Mouse (Mus musculus): ENCODE data around the gene Trim40. TPM values are rescaled to one million over a fixed set of nuclear protein-coding genes. Genes with fewer than 3 reads are reported as not detected.

The Trim40 gene
- polyA plus RNA-seq, 1 experiment from 2014 or later, result 0.11 TPM

- WGBS, result 81% methylated on average over 4 of the region's 4 CpGs
- Histone ChIP-seq H3K4me3 (ENCODE audit: low read depth, low read length) (no peak overlapping the region), H3K4me1 (replicated peaks; ENCODE audit: control insufficient read depth, insufficient read depth, low read length) (no peaks in the 10 kb centered on the region)
Observed at GRCm38 (mm10) chr17:36922715-36923114, 32.8 kb upstream of the Trim40 start.

DNA sequence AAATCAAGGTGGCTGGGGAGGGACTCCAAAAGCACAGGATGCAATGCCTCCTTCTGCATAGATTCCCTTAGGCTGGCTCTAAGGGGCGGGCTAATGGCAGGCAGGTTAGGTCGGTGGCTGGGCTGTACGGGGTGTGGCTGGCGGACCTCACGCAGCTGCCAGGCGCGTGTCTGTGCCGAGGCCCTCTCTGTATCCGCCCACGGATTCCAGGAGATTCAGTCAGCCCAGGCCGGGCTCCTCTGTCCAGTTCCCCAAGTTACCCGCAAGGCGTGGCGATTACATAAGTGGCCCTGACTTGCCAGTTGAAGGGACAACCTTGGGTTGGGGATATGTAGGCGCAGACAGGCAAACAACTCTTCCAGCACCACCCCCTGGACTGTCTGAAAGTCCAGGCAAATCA, 30.3 kb upstream of the Trim40 start:
- H3K27ac ChIP-seq (ENCODE audit: low read depth), result no peak overlapping the region
- no peak overlapping the region for H3K9ac ChIP-seq (ENCODE audit: low read length)
- no peaks in the 10 kb centered on the region for H3K36me3 ChIP-seq (ENCODE audit: control insufficient read depth, insufficient read depth, low read length)
- ATAC-seq (replicated peaks; ENCODE audit: low FRiP score, low TSS enrichment, low read depth) (peak; percentile 75), DNase-seq (ENCODE audit: low spot score) (no peak)
- no peaks in the 10 kb centered on the region for H3K4me1 ChIP-seq (replicated peaks; ENCODE audit: control insufficient read depth, insufficient read depth, low read length)
- WGBS, result 43% methylated on average over 15 of the region's 15 CpGs
- no peak overlapping the region for H3K4me3 ChIP-seq (ENCODE audit: low read depth, low read length)
- H3K9me3 ChIP-seq (ENCODE audit: control insufficient read depth, low read length), result no peaks in the 10 kb centered on the region
- no peaks in the 10 kb centered on the region for H3K27me3 ChIP-seq (replicated peaks; ENCODE audit: control insufficient read depth, insufficient read depth, low read length)
- no peak overlapping the region for H3K4me2 ChIP-seq (ENCODE audit: low read length)

More at GRCm38 (mm10) chr17:36922715-36923114, 32.8 kb upstream of the Trim40 start:
- no peak overlapping the region for H3K9ac ChIP-seq (ENCODE audit: low read length)
- ATAC-seq (replicated peaks; ENCODE audit: low FRiP score, low TSS enrichment, low read depth) (no peak), DNase-seq (ENCODE audit: low spot score) (no peak)
- H3K36me3 ChIP-seq (ENCODE audit: control insufficient read depth, insufficient read depth, low read length), result no peaks in the 10 kb centered on the region
- H3K27ac ChIP-seq (ENCODE audit: low read depth), result no peak overlapping the region
- H3K9me3 ChIP-seq (ENCODE audit: control insufficient read depth, low read length), result no peaks in the 10 kb centered on the region
- H3K27me3 ChIP-seq (replicated peaks; ENCODE audit: control insufficient read depth, insufficient read depth, low read length), result no peaks in the 10 kb centered on the region
- no peak overlapping the region for H3K4me2 ChIP-seq (ENCODE audit: low read length)

DNA sequence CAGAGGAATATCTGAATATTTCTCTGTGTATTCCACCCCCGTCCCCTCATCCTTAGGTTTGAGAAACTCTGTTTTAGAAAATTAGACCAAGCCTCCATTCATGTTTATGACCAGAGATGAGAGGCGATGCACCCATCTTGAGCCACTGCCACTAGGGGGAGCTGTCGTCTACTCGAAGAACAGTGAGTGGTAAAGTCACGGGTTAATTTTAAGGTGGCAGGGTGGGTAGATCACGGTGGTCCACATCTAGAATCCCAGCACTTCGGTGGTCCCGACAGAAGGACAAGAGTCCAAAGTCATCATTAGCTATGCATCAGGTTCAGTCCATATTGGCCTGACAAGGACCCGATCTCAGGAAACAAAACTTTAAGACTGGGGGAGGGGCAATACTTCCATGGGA, 25.2 kb upstream of the Trim40 start:
- 12% methylated on average over 9 of the region's 9 CpGs for WGBS
- Histone ChIP-seq H3K4me2 (ENCODE audit: low read length) (no peak overlapping the region), H3K27me3 (replicated peaks; ENCODE audit: control insufficient read depth, insufficient read depth, low read length) (no peaks in the 10 kb centered on the region), H3K9ac (ENCODE audit: low read length) (no peak overlapping the region), H3K4me1 (replicated peaks; ENCODE audit: control insufficient read depth, insufficient read depth, low read length) (no peaks in the 10 kb centered on the region), H3K36me3 (ENCODE audit: control insufficient read depth, insufficient read depth, low read length) (no peaks in the 10 kb centered on the region), H3K27ac (ENCODE audit: low read depth) (no peak overlapping the region), H3K9me3 (ENCODE audit: control insufficient read depth, low read length) (no peaks in the 10 kb centered on the region), H3K4me3 (ENCODE audit: low read depth, low read length) (no peak overlapping the region)
- ATAC-seq (replicated peaks; ENCODE audit: low FRiP score, low TSS enrichment, low read depth), result no peak
- peak; percentile 75 for DNase-seq (ENCODE audit: low spot score)

DNA sequence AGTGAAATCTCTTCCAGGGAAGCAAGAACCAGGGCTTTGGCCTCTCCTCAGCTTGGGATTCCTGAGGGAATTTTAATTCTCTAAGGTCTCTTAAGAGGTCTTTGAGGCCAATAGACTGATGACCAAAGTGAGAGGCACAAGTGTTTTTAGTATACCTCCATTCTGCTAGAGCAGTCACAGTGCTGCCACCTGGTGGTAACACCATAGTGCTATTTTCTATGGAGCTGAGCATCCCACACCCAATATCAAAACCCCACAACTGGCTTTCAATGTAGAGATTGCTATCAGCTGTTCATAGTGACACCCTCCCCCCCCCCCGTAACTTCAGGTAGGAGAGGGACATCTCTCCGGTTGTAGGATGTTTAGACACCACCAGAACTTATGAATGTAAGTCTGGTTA, 24.2 kb upstream of the Trim40 start:
- no peak overlapping the region for H3K9ac ChIP-seq (ENCODE audit: low read length)
- 14% methylated on average over 2 of the region's 2 CpGs for WGBS
- H3K27me3 ChIP-seq (replicated peaks; ENCODE audit: control insufficient read depth, insufficient read depth, low read length), result no peaks in the 10 kb centered on the region
- H3K27ac ChIP-seq (ENCODE audit: low read depth), result no peak overlapping the region
- ATAC-seq (replicated peaks; ENCODE audit: low FRiP score, low TSS enrichment, low read depth), result 0 out of 2 replicates have a peak, but pooled peaks have one; percentile 52
- peak; percentile 85 for DNase-seq (ENCODE audit: low spot score)
- H3K4me2 ChIP-seq (ENCODE audit: low read length), result no peak overlapping the region
- H3K4me3 ChIP-seq (ENCODE audit: low read depth, low read length), result no peak overlapping the region
- H3K4me1 ChIP-seq (replicated peaks; ENCODE audit: control insufficient read depth, insufficient read depth, low read length), result no peaks in the 10 kb centered on the region
- no peaks in the 10 kb centered on the region for H3K9me3 ChIP-seq (ENCODE audit: control insufficient read depth, low read length)
- H3K36me3 ChIP-seq (ENCODE audit: control insufficient read depth, insufficient read depth, low read length), result no peaks in the 10 kb centered on the region

GRCm38 (mm10) chr17:36912031-36912430, 22.1 kb upstream of the Trim40 start:
- no peaks in the 10 kb centered on the region for H3K27me3 ChIP-seq (replicated peaks; ENCODE audit: control insufficient read depth, insufficient read depth, low read length)
- H3K9ac ChIP-seq (ENCODE audit: low read length), result no peak overlapping the region
- ATAC-seq (replicated peaks; ENCODE audit: low FRiP score, low TSS enrichment, low read depth), result no peak
- no peak for DNase-seq (ENCODE audit: low spot score)
- no peak overlapping the region for H3K4me2 ChIP-seq (ENCODE audit: low read length)
- no peak overlapping the region for H3K4me3 ChIP-seq (ENCODE audit: low read depth, low read length)
- 70% methylated on average over 2 of the region's 2 CpGs for WGBS
- no peak overlapping the region for H3K27ac ChIP-seq (ENCODE audit: low read depth)
- no peaks in the 10 kb centered on the region for H3K9me3 ChIP-seq (ENCODE audit: control insufficient read depth, low read length)
- H3K36me3 ChIP-seq (ENCODE audit: control insufficient read depth, insufficient read depth, low read length), result no peaks in the 10 kb centered on the region
- H3K4me1 ChIP-seq (replicated peaks; ENCODE audit: control insufficient read depth, insufficient read depth, low read length), result no peaks in the 10 kb centered on the region

DNA sequence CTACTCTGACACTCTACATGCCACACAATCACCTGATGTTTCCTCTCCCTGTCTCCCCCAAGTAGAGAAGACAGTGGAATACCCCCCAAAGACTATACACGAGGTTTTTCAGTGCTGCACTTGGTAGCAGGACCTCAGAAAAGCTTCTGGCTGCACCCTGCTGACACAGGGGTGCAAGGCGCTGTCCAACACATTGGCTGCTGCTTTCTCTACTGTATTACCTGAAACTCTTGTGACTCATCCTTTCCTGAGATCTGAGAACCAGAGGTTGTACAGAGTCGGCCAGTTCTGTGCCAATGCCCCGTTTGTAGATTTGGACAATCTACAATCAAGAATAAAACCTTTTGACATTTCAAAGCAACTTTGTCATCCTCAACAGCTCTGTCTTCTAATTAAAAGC, 19.9 kb upstream of the Trim40 start:
- no peaks in the 10 kb centered on the region for H3K4me1 ChIP-seq (replicated peaks; ENCODE audit: control insufficient read depth, insufficient read depth, low read length)
- DNase-seq (ENCODE audit: low spot score), result no peak
- H3K27ac ChIP-seq (ENCODE audit: low read depth), result no peak overlapping the region
- no peak overlapping the region for H3K4me2 ChIP-seq (ENCODE audit: low read length)
- H3K36me3 ChIP-seq (ENCODE audit: control insufficient read depth, insufficient read depth, low read length), result no peaks in the 10 kb centered on the region
- no peaks in the 10 kb centered on the region for H3K27me3 ChIP-seq (replicated peaks; ENCODE audit: control insufficient read depth, insufficient read depth, low read length)
- WGBS, result 53% methylated on average over 4 of the region's 4 CpGs
- H3K4me3 ChIP-seq (ENCODE audit: low read depth, low read length), result no peak overlapping the region
- H3K9me3 ChIP-seq (ENCODE audit: control insufficient read depth, low read length), result no peaks in the 10 kb centered on the region
- no peak overlapping the region for H3K9ac ChIP-seq (ENCODE audit: low read length)
- no peak for ATAC-seq (replicated peaks; ENCODE audit: low FRiP score, low TSS enrichment, low read depth)

GRCm38 (mm10) chr17:36908235-36908634, 18.3 kb upstream of the Trim40 start:
- Histone ChIP-seq H3K4me3 (ENCODE audit: low read depth, low read length) (no peak overlapping the region), H3K4me1 (replicated peaks; ENCODE audit: control insufficient read depth, insufficient read depth, low read length) (no peaks in the 10 kb centered on the region), H3K27me3 (replicated peaks; ENCODE audit: control insufficient read depth, insufficient read depth, low read length) (no peaks in the 10 kb centered on the region), H3K27ac (ENCODE audit: low read depth) (no peak overlapping the region), H3K4me2 (ENCODE audit: low read length) (no peak overlapping the region), H3K9me3 (ENCODE audit: control insufficient read depth, low read length) (no peaks in the 10 kb centered on the region), H3K36me3 (ENCODE audit: control insufficient read depth, insufficient read depth, low read length) (no peaks in the 10 kb centered on the region), H3K9ac (ENCODE audit: low read length) (no peak overlapping the region)
- DNase-seq (ENCODE audit: low spot score) (no peak), ATAC-seq (replicated peaks; ENCODE audit: low FRiP score, low TSS enrichment, low read depth) (peak; percentile 47; the same call in 1 of the 2 replicates)
- WGBS, result 50% methylated on average over 1 of the region's 1 CpGs

DNA sequence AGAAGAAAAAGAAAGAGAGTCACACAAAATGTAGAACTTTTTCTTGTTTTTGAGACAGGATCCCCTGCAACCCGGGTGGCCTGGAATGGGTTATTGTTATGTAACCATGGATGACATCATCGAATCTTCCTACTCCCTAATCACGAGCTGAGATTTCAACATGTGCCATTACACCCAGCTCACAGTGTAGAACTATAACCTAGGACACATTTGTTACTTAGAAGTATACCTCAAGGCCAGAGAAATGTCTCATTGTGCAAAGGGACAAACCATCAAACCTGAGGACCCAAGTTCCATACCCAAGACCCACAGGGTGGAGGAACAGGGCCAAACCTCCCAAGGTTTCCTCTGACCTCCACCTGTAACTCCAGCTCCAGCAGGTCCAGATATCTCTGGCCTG, 13.7 kb upstream of the Trim40 start:
- no peak overlapping the region for H3K4me3 ChIP-seq (ENCODE audit: low read depth, low read length)
- DNase-seq (ENCODE audit: low spot score), result no peak

DNA sequence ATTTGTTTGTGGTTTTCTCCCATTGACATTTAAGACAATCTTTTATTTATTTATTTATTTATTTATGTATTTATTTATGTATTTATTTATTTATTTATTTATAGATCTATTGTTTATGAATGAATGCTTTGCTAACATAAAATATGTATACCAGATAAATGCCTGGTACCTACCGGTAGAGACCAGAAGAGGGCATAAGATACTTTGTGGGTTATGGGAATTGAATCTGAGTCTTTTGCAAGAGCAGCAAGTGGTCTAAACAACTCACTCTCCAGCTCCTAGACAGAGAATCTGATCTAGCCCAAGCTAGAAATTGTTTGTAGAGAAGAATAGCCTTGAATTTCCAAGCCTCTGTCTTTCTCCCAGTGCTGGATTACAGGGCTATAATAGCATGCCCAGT, 10.8 kb upstream of the Trim40 start:
- ATAC-seq (replicated peaks; ENCODE audit: low FRiP score, low TSS enrichment, low read depth) (no peak), DNase-seq (ENCODE audit: low spot score) (no peak)
- no peak overlapping the region for H3K27ac ChIP-seq (ENCODE audit: low read depth)
- H3K9me3 ChIP-seq (ENCODE audit: control insufficient read depth, low read length), result no peaks in the 10 kb centered on the region
- no peak overlapping the region for H3K4me3 ChIP-seq (ENCODE audit: low read depth, low read length)
- H3K27me3 ChIP-seq (replicated peaks; ENCODE audit: control insufficient read depth, insufficient read depth, low read length), result no peaks in the 10 kb centered on the region
- no peaks in the 10 kb centered on the region for H3K4me1 ChIP-seq (replicated peaks; ENCODE audit: control insufficient read depth, insufficient read depth, low read length)
- H3K9ac ChIP-seq (ENCODE audit: low read length), result no peak overlapping the region
- no peaks in the 10 kb centered on the region for H3K36me3 ChIP-seq (ENCODE audit: control insufficient read depth, insufficient read depth, low read length)
- H3K4me2 ChIP-seq (ENCODE audit: low read length), result no peak overlapping the region
- WGBS, result 28% methylated on average over 1 of the region's 1 CpGs

More for the DNA sequence above, 13.7 kb upstream of the Trim40 start:
- Histone ChIP-seq H3K9ac (ENCODE audit: low read length) (no peak overlapping the region), H3K27me3 (replicated peaks; ENCODE audit: control insufficient read depth, insufficient read depth, low read length) (no peaks in the 10 kb centered on the region), H3K4me2 (ENCODE audit: low read length) (no peak overlapping the region), H3K4me1 (replicated peaks; ENCODE audit: control insufficient read depth, insufficient read depth, low read length) (no peaks in the 10 kb centered on the region), H3K9me3 (ENCODE audit: control insufficient read depth, low read length) (no peaks in the 10 kb centered on the region), H3K27ac (ENCODE audit: low read depth) (no peak overlapping the region), H3K36me3 (ENCODE audit: control insufficient read depth, insufficient read depth, low read length) (no peaks in the 10 kb centered on the region)
- no peak for ATAC-seq (replicated peaks; ENCODE audit: low FRiP score, low TSS enrichment, low read depth)
- 77% methylated on average over 3 of the region's 3 CpGs for WGBS

All from intestine, embryonic 14.5 days (tissue).